Mouse (Mus musculus): Measurements from ENCODE around the gene Lrrc4c.

- TF ChIP-seq CTCF (IDR thresholded peaks at IDR 0.05; ENCODE audit: low read depth) (no peak), EP300 (optimal IDR thresholded peaks at IDR 0.05) (no peak)
Observed at GRCm38 (mm10) chr2:97435616-97436015, 1117.6 kb downstream of the Lrrc4c start.
